Mouse (Mus musculus) hindbrain, embryonic 14.5 days (tissue): ENCODE measurements around the gene Ccr10. TPM values are rescaled to one million over a fixed set of nuclear protein-coding genes. Genes with fewer than 3 reads are reported as not detected.

ENCODE experiments used
- ATAC-seq: fragments of 200-750 bp; cut with Nextera tagmentation; 2 replicates; pipeline ENCODE4 v1.8.0; 2017; ENCODE audit warnings: moderate number of reproducible peaks, mild to moderate bottlenecking, moderate TSS enrichment, moderate library complexity; ENCODE audit not compliant: low FRiP score
- DNase-seq: peaks from one replicate; pipeline ENCODE4 v3.0.0-alpha.2; 2015; ENCODE audit warnings: low spot score
- H3K27ac ChIP-seq: fragments of 300-500 bp; sonication (generic); 2 replicates; pipeline ENCODE4 v1.5.1; 2014; ENCODE audit warnings: mild to moderate bottlenecking, moderate library complexity
- H3K27me3 ChIP-seq: fragments of 300-500 bp; sonication (generic); 2 replicates; pipeline ENCODE4 v1.6.1; 2014; ENCODE audit warnings: mild to moderate bottlenecking, low read length, mixed read lengths; ENCODE audit not compliant: control insufficient read depth, insufficient read depth
- H3K36me3 ChIP-seq: fragments of 300-500 bp; sonication (generic); replicated peaks from 2 replicates; pipeline ENCODE4 v1.6.1; 2014; ENCODE audit not compliant: control insufficient read depth, insufficient read depth
- H3K4me1 ChIP-seq: fragments of 300-500 bp; sonication (generic); replicated peaks from 2 replicates; pipeline ENCODE4 v1.6.1; 2014; ENCODE audit warnings: antibody characterized with exemption, low read length, mixed read lengths; ENCODE audit not compliant: control insufficient read depth, insufficient read depth
- H3K4me2 ChIP-seq: fragments of 300-500 bp; sonication (generic); replicated peaks from 2 replicates; pipeline ENCODE4 v1.6.1; 2014; ENCODE audit warnings: mild to moderate bottlenecking, moderate library complexity
- H3K4me3 ChIP-seq: fragments of 300-500 bp; sonication (generic); replicated peaks from 2 replicates; pipeline ENCODE4 v1.5.1; 2014; ENCODE audit warnings: mild to moderate bottlenecking, low read length
- H3K9ac ChIP-seq: fragments of 300-500 bp; sonication (generic); 2 replicates; pipeline ENCODE4 v1.6.1; 2014
- H3K9me3 ChIP-seq: fragments of 300-500 bp; sonication (generic); 2 replicates; pipeline ENCODE4 v1.6.1; 2016; ENCODE audit warnings: low read length; ENCODE audit not compliant: control insufficient read depth
- WGBS: fragments of 180-500 bp; shearing (Covaris S2); extraction: QIAGEN DNeasy Blood & Tissue Kit; methylation state at CpG from one replicate; pipeline ENCODE4 v1.1.7; 2014; 5-methylcytosine and 5-hydroxymethylcytosine counted together
- polyA plus RNA-seq: library from polyadenylated mRNA; unstranded; fragments of >200 nt; fragmentation: Nextera tagmentation; extraction: Ambion mirVana; gene quantifications from 2 replicates; pipeline ENCODE4 v1.2.1, GENCODE M21; 2014

Ccr10 gene
- polyA plus RNA-seq, 1 experiment from 2014 or later = 0.25 TPM

DNA sequence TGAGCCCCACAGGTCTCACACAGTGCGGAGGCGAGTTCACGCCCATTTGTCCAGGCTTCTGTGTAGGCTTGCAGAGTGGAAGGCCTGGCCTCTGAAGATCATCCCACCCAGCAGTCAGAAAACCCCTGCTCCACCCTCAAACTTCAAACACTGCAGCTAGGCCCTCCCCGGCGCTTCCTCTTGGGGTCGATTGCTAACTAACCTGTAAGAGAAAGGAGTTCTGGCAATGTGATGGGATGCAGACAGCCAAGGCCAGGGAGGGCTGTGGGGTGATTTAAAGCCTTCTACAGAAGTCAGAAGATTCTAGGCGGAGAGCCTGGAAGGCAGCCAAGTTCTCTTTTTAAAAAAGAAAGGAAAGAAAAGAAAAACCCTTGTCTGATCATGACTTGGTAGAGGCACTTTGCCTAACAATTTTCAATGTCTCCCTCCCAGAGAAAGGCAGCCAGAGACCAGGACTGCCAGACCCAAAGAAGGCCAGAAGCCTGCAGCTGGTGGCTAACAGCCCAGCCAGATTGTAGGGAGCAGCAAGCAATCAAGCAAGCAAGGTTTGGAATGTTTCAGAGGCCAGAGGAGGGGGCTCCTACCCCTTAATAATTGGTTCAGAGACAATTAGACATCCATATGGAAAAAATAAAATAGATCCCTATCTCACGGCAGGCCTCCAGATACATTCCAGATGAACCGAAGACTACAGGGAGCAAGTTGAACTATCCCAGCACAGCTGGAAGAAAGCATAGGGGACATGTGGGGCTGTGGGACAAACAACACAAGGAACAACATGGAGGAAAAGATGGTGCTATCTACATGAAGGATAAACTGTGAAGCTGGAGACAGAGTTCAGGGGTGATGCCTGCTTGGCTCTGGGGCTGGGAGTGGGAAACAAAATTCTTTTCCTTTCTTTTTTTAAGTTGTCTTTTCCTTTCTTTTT is 25.8 kb downstream of the Ccr10 start:
- Histone ChIP-seq H3K9ac (no peak overlapping the region), H3K4me2 (no peak overlapping the region), H3K4me1 (peaks cover 10% of the 10 kb centered on the region; the same call in 1 of the 2 replicates), H3K36me3 (no peaks in the 10 kb centered on the region), H3K4me3 (no peak overlapping the region), H3K9me3 (no peaks in the 10 kb centered on the region), H3K27ac (0 out of 2 replicates have a peak overlapping the region, but pooled peaks have one; percentile 17), H3K27me3 (no peaks in the 10 kb centered on the region)
- ATAC-seq (0 out of 2 replicates have a peak, but pooled peaks have one; percentile 27), DNase-seq (peak; percentile 52)
- WGBS = 51% methylated on average over 9 of the region's 9 CpGs

DNA sequence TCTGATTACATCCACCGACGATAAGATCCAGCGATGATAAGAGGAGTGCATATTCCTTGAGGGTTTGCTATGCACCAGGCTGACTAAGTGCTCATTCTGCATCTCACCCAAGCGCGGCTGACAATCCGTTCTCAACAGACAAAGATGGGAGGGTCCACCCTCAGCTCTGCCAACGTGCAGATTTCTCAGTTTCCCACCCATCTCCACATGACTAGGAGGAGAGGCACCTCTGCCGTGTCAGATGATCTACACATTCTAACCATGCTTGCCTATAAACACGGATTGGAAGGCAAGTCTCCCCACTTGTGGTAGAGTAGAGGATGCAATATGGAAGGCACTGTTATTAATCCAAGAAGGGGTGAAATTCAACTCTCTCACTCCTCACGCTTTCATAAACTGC is 26.5 kb downstream of the Ccr10 start:
- H3K27ac ChIP-seq = no peak overlapping the region
- no peak for ATAC-seq
- no peak overlapping the region for H3K9ac ChIP-seq
- no peaks in the 10 kb centered on the region for H3K9me3 ChIP-seq
- H3K36me3 ChIP-seq = no peaks in the 10 kb centered on the region
- no peak for DNase-seq
- H3K4me1 ChIP-seq = peaks cover 10% of the 10 kb centered on the region; the same call in 1 of the 2 replicates
- H3K4me2 ChIP-seq = no peak overlapping the region
- WGBS = 68% methylated on average over 10 of the region's 10 CpGs
- no peak overlapping the region for H3K4me3 ChIP-seq
- H3K27me3 ChIP-seq = no peaks in the 10 kb centered on the region

DNA sequence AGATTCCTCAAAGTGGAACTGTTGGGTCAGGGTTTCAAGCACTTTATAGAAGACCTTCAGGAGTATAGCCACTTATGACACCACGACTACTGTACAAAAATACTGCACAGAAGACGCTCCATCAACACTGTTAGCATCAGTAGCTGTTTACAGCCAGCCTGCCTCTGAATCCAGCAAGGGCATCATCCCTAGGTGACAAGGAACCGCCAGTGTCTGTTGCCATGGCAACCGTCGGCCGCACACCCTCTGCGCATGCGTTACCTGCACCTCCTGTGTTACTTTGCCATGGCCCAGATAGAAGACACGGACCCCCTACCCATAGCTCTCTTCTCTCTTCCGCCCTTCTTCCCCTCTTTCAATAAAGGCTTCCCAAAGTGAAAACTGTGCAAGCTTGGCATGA is 28.9 kb downstream of the Ccr10 start:
- no peak overlapping the region for H3K9ac ChIP-seq
- H3K4me3 ChIP-seq = no peak overlapping the region
- WGBS = 20% methylated on average over 10 of the region's 10 CpGs
- no peaks in the 10 kb centered on the region for H3K9me3 ChIP-seq
- peak overlapping the region; percentile 72 for H3K27ac ChIP-seq
- H3K4me1 ChIP-seq = peaks cover 13% of the 10 kb centered on the region; the same call in 1 of the 2 replicates
- DNase-seq (peak; percentile 83), ATAC-seq (peak; percentile 60; the same call in 1 of the 2 replicates)
- H3K4me2 ChIP-seq = peak overlapping the region; percentile 30
- H3K36me3 ChIP-seq = no peaks in the 10 kb centered on the region
- H3K27me3 ChIP-seq = no peaks in the 10 kb centered on the region

DNA sequence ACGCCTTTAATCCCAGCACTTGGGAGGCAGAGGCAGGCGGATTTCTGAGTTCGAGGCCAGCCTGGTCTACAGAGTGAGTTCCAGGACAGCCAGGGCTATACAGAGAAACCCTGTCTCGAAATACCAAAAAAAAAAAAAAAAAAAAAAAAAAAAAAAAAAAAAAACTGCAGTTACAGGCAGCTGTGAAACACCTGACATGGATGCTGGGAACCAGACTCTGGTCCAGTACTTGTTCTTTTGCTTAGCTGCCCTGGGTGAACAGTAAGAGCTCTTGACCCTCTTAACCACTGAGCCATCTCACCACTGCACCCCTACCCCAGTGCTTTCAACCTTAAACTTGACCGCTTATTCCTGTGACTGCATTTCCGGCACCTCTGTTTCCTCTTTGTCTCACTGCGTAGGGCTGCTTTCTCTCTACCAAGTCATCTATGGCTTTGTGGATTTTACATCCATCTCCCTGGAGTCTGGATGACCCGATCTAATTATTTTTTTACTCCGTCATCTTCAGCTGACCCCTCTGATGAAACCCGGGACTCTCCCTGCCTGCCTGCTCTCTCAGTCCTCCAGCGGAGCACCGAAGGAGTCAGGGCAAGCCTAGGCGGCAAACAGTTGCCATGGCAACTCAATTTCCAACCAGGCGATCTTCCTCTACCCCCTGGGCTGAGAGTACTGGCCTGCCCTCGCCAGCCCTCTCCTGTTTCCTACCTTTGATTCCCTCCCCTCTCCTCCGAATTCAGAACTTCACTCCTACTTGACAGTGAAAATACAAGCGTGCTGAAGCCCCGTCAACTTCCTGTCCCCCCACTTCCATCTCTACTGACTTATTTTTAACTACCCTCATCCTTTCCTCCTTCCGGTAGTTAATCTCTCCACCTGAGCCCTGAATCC is 31.7 kb downstream of the Ccr10 start:
- H3K4me3 ChIP-seq = peak overlapping the region; percentile 16
- 19% methylated on average over 18 of the region's 19 CpGs for WGBS
- DNase-seq (peak; percentile 64), ATAC-seq (peak; percentile 69)
- H3K36me3 ChIP-seq = no peaks in the 10 kb centered on the region
- no peaks in the 10 kb centered on the region for H3K27me3 ChIP-seq
- H3K4me2 ChIP-seq = peak overlapping the region; percentile 49
- peaks cover 13% of the 10 kb centered on the region; the same call in 1 of the 2 replicates for H3K4me1 ChIP-seq
- H3K9me3 ChIP-seq = no peaks in the 10 kb centered on the region
- peak overlapping the region; percentile 44 for H3K9ac ChIP-seq
- peak overlapping the region; percentile 72 for H3K27ac ChIP-seq

DNA sequence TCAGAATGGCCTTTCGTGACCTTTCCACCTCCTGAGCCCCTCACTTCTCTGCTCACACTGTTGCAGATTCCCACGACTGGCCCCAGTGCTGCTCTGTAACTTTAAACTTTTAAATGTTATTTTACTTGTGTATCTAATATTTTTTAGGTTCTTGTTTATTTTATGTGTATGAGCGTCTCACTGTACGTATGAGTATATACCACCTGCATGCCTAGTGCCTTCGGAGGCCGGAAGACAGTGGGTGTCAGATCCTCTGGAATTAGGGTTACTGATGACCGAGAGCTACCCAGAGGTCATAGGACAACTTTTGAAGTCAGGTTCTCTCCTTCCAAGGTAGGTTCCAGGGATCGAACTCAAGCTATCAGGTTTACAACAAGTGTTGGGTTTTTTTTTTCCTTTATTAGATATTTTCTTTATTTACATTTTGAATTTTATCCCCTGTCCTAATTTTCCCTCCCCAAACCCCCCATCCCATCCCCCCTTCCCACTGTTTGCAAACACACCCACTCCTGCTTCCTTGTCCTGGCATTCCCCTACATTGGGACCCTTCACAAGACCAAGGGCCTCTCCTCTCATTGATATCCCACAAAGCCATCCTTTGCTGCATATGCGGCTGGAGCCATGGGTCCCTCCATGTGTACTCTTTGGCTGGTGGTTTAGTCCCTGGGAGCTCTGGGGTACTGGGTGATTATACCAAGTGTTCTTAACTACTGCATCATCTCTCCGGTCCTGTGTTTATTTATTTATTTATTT is 32.9 kb downstream of the Ccr10 start:
- WGBS = 86% methylated on average over 10 of the region's 10 CpGs
- Histone ChIP-seq H3K9me3 (no peaks in the 10 kb centered on the region), H3K27me3 (no peaks in the 10 kb centered on the region), H3K4me1 (peaks cover 13% of the 10 kb centered on the region; the same call in 1 of the 2 replicates), H3K27ac (no peak overlapping the region), H3K4me3 (no peak overlapping the region), H3K4me2 (no peak overlapping the region), H3K9ac (no peak overlapping the region), H3K36me3 (no peaks in the 10 kb centered on the region)
- ATAC-seq (no peak), DNase-seq (no peak)

DNA sequence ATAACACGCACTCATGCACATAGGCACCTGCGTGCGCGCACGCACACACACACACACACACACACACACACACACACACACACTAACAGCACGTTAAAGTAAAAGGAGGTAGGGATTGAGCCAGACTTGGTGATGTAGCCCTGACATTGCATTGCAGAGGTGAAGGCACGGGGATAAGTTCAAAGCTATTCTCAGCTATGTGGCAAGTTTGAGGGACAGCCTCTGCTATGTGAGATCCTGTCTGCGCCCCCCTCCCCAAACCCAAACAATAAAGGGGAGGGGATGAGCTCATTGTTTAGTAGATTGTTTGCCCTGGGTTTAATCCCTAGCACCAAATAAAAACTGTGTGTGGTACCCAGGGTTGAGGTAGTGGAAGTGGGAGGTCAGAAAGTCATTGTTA is 34.2 kb downstream of the Ccr10 start:
- peaks cover 5% of the 10 kb centered on the region; the same call in 1 of the 2 replicates for H3K4me1 ChIP-seq
- no peak overlapping the region for H3K4me2 ChIP-seq
- no peak for ATAC-seq
- DNase-seq = no peak
- no peak overlapping the region for H3K27ac ChIP-seq
- no peak overlapping the region for H3K4me3 ChIP-seq
- H3K9me3 ChIP-seq = no peaks in the 10 kb centered on the region
- no peak overlapping the region for H3K9ac ChIP-seq
- H3K36me3 ChIP-seq = no peaks in the 10 kb centered on the region
- H3K27me3 ChIP-seq = no peaks in the 10 kb centered on the region
- WGBS = 79% methylated on average over 8 of the region's 8 CpGs

DNA sequence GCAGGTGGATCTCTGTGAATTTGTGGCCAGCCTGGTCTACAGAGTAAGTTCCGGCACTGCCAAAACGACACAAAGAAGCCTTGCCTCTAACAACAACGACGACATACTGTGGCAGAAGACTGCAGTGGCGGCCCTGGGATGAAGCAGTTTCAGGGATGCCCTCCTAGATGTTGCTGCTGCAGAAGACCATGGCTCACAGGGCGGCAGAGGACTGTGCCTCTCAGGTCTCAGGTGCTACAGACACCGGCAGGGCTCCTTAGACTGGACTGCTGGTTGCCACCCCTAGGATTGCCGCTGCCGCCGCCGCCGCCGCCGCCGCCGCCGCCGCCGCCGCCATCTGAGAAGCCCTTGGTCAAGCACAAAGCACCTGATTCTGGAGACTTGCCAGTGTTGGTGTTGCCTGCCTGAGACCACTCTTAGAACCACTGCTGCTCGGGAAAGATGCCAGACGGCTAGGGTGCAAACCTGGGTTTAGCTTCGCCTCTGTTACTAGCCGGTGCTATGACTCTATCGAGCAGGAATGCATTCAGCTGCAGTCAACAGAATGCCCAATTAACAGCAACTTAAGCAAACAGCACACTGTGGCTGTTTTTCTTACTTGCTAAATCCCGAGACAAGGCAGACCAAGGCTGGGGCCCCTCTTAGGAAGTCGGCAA is 35.0 kb downstream of the Ccr10 start:
- Histone ChIP-seq H3K27ac (peak overlapping the region; percentile 47; the same call in 1 of the 2 replicates), H3K9ac (peak overlapping the region; percentile 24; the same call in 1 of the 2 replicates), H3K4me2 (peak overlapping the region; percentile 50), H3K4me3 (peak overlapping the region; percentile 21), H3K9me3 (no peaks in the 10 kb centered on the region), H3K27me3 (no peaks in the 10 kb centered on the region), H3K4me1 (peaks cover 3% of the 10 kb centered on the region; the same call in 1 of the 2 replicates), H3K36me3 (no peaks in the 10 kb centered on the region)
- ATAC-seq = no peak
- no peak for DNase-seq
- 38% methylated on average over 27 of the region's 27 CpGs for WGBS

DNA sequence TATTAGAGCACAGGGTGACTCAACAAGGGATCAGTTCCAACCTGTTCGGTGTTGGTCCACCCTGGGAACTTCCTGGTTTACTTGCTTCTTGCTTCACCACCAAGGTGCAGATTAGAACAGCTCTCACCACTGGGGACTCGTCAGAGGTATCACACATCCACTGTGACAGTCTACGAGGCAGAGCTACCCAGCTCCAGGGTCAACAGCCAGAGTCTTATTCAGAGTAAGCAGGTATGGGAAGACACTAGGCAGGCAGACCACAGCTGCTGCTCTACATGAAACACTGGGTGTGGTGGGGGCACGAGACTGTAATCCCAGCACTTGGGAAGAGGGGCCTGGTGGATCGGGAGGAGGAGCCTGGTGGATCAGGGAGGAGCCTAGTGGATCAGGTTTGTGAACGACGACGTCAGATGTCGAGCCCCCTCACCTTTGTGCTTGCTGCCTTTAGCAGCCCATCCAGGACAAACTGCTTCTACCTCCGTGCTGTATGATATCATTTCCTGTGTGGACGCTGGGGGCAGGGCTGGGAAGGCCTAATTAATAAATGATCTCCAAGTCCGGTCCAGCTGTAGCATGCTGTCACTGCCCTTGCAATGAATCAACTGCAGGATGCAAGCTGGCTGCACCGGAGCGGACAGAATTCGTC is 36.6 kb downstream of the Ccr10 start:
- Histone ChIP-seq H3K4me3 (no peak overlapping the region; the same call in 1 of the 2 replicates), H3K9me3 (no peaks in the 10 kb centered on the region), H3K4me2 (peak overlapping the region; percentile 40), H3K27ac (peak overlapping the region; percentile 48), H3K9ac (0 out of 2 replicates have a peak overlapping the region, but pooled peaks have one; percentile 28), H3K4me1 (peaks cover 3% of the 10 kb centered on the region; the same call in 1 of the 2 replicates), H3K27me3 (no peaks in the 10 kb centered on the region), H3K36me3 (no peaks in the 10 kb centered on the region)
- WGBS = 21% methylated on average over 15 of the region's 15 CpGs
- DNase-seq (no peak), ATAC-seq (peak; percentile 59; the same call in 1 of the 2 replicates)
